Mouse (Mus musculus) skeletal muscle tissue, postnatal 0 days (tissue): ENCODE results near the gene Opn5. TPM values are rescaled to one million over a fixed set of nuclear protein-coding genes. Genes with fewer than 3 reads are reported as not detected.

ENCODE experiments used
- polyA plus RNA-seq: library from polyadenylated mRNA; unstranded; fragments of >200 nt; fragmentation: Nextera tagmentation; extraction: Ambion mirVana; gene quantifications from 2 replicates; pipeline ENCODE4 v1.2.1, GENCODE M21; 2015

Opn5 gene
- not detected in 2 replicates for polyA plus RNA-seq

DNA sequence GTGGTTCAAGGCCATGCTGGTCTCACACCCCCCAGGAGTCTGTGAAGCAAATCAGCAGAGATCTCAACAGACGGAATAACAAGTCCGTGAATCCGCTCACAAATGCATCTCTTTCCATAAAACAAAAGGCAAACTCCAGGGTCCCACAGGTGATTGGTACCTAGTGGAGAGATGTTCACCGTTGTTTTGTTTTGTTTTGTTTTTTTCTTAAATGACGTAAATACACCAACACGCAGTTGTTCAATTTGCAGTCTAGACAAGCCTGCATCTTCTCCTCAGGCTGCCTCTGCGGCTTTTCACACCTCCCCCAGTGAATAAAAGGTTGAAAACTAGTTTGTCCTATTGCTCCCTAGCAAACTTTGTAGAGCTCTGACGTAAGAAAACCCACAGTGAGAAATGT is at the start of gene Opn5:
Opn5 (minus strand) TSS at position 101 of the 400 bp plus-strand sequence.

Other genes with a start within 250 kb of the Opn5 start
- 1.2 TPM in 1 of 2 replicates, not detected in the other for gene Adgrf4, start 80.9 kb upstream of the Opn5 start, polyA plus RNA-seq
- gene Adgrf2, start 130.8 kb upstream of the Opn5 start, polyA plus RNA-seq = 0.05 and 0.13 TPM in 2 replicates